Mouse (Mus musculus) embryo, embryonic 11 days (tissue): ENCODE results near the gene D430041D05Rik.

Experiments used
- DNase-seq: peaks from one replicate; pipeline ENCODE4 v3.0.0-alpha.2; 2015

D430041D05Rik gene

DNA sequence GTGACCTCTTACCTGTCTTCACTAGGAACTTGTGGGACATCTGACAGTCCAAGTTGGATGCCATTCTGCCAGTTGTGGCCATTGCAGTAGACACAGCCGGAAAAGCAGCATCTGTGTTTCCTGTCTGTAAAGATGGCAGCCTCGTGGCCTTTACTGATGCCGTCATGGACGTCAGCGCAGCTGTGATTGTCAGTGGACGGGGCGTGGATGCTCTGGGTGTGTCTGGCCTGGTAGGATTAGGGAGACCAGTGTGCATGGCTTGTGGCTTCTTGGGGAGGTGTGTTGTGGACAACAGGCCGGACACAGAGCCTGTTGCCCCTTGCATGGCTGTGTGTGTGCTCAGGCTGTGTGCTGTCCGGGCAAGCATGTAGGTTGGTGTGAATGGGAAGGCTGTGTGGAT lies 155.9 kb downstream of the D430041D05Rik start:
- no peak for DNase-seq

DNA sequence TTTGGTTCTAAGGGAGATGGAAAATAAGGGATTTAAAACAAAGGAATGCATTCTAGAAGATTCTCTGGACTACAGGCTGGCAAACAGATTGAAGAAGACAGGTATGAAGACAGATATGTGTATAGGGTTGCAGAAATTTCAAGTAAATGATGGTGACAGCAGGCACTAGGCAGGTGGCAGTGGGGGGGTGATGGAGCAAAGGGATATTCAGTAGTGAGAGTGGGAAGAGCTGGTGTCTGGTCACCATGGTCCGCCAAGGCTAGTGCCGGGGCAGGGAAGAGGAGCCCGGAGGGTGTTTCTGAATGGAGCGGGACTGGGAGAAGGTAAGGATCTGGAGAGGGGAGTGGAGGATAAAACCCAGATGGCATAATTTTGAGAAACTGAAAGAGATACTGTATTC lies 157.5 kb downstream of the D430041D05Rik start:
- no peak for DNase-seq

DNA sequence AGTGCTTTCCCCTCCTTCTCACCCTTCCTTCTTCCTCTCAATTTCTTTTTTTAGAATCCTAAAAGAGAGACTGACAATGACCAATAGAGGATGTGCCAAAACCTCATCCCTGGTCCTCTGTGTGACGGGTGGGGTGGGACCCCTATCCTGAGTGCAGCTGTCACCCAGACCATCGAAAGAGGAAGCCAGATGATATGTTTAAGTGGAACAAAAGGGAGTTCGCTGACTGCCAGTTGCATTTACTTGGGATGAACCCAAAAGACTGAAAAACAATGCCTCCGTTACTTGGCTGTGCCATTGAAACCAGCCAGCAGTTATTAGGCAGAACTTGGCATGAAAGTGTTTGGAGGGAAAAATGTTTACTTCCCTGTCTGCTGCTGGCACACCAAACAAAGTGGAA lies 159.2 kb downstream of the D430041D05Rik start:
- no peak for DNase-seq

DNA sequence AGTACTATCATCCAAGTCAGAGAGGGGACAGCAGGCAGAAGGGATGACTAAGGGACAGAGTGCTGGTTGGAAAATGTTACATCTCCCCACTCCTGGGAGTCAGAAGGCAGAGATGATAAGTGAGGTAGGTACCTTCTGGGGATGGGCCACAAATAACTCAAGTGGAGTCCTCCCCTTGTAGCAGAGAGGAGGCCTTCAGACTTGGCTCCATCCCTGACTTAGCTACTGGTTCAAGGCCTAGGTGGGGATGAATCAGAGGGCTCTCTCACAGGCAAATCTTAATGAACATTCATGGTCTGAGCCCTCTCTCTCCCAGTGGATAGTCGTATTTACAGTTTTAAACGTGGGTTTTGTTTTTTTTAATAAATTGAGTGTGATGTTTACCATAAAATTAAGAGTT lies 161.0 kb downstream of the D430041D05Rik start:
- DNase-seq: no peak

DNA sequence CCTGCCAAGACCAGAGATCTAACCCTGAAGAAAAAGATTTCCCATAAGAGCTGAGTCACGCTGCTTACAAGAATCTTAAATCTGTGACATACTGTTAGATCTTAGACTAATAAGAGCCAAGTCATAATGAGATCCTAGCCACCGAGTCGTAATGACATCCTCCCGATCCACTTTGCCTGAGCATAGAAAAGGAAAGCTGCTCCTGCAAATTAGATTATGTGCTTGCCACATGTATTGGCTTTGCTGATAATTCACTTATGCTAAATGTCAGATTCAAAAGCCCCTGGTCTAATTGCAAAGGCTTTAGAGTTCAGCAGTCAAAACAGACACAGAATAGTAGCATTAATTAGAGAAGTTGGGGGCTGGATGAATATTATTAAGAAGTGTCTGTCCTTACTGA lies 164.0 kb downstream of the D430041D05Rik start:
- DNase-seq: no peak

DNA sequence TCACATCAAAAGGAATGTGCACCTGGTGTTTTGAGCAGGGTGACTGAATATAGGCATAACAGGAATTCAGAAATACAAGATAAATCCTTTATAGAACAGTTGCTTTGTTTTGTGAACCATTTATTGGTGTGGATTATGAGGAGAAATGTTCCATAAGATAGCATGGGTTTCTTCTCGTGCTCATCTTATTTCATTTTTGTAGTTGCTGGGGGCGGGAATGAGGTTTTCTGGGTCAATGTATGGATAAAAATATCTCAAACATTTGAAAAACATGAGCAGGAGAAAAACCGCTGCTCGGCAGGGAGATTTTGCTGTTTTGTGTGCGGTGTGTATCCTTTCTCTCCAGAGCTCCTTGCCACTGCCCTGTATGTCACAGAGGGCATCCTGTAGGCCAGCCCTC lies 168.8 kb downstream of the D430041D05Rik start:
- no peak for DNase-seq

DNA sequence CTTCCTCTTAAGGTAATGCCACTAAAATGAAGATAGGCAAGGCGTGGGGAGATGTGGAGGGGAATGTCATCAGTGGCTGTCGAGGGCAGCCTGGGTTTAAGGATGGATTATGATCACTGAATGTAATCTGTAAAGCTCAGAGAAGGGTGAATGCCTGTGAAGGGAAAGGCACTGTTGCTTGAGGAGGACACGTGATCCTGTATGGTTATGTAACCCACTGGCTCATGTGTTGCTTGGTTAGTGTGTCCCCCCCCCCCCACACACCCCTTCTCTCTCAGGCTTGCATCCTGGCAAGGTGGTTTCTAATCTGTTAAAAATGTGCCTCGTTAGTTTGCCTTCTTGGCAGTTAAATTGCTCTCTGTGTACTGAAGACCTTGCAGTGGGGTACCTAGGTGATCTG lies 173.7 kb downstream of the D430041D05Rik start:
- no peak for DNase-seq

DNA sequence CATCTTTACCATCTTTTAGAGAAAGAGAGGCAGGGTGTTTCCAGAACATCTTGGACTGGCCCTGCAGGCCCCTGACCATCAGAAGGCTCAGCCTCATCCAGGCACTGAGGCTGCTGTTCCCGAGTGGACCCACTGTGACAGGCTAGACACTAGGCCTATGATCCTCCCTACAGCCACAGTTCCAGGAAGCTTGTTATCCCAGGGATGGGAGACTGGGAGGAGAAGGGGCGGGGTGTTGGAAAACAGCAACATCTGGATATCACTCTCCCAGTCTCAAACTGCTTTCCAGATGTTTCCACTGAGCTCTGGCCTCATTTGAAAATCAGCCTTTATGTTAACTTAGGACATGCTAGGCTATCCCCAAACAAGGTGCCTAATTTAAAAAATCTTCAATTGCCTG lies 180.4 kb downstream of the D430041D05Rik start:
- peak; percentile 19 for DNase-seq

DNA sequence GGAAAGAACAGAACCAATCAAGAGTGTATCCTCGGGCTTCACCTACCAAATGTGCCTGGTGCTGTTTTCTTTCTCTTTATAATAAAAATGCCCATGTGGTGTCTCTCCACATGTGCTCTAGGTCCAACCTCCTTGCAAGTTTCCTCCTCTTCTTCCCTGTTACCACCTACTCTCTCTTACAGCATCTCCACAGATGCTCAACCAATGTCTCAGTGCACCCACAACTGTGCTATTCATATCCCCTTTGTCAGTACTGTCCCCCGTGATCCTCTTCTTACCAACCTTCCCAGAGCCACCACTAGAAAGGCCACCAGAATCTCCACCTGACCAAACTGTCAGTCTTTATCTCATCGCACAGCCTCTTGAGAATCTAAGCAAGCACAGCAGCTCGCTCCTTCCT lies 184.8 kb downstream of the D430041D05Rik start:
- no peak for DNase-seq

DNA sequence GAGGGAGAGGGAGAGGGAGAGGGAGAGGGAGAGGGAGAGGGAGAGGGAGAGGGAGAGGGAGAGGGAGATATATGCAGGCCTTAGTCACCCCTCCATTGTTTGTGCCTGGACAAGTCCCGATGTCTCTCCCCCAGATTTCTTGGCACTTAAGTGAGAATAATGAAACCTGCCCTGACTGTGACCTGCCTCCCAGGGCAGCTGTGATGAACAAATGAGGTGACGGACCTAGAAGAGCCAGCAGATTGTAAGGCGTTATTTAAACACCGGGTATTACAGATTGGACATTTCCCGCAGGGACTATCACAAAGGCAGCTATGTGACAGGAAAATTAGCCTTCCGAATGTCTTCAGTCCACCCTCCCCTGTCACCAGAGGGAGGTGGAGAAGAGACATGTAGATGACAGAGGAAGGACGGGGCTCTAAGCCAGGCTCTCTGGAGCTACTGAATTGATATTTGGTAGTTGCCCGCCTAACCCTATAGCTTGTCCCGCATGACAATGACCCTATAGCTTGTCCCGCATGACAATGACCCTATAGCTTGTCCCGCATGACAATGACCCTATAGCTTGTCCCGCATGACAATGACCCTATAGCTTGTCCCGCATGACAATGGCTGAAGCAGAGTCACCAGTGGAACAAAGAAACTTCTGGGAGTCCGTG lies 191.0 kb downstream of the D430041D05Rik start:
- peak; percentile 39 for DNase-seq

DNA sequence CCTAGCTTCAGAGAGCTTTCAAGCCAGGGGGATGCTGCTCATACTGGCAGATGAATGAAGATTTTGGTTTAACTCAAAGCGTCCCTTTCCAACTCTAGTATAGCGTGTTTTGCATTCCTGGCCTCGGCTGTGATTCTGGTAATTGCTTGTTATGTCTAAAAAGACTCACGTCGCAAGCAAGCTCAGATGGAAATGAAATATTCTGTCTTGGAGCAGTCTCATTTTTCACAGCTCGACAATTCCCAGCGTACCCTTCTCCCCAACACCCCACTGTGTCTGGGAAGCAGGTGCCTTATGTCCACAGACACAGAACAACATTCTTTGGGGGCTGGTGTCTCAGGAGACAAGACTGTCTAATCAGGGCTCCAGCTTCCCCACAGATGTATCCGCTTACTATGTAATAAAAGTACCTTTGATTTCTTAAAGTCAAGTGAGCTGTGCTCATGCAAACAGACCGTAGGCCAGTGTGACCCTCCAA lies 192.2 kb downstream of the D430041D05Rik start:
- DNase-seq: peak; percentile 25

DNA sequence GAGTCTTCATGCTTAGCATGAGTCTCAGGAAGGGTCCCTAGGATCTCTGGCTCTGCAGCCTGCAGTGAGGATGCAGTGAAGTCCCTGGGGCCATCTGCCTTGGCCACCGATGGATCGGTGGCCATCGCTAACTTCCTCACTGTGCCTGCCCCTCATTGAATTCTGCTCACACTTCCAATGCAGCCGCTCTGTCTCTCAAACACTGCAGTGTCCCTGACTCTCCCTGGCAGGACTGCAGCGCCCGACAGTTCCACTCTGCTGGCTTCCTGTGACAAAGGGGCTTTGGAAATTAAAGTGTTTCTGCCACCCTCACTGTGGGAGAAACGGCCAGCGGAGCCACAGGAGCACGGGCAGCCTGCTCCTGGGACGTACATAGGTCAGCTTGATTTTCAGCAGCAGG lies 192.7 kb downstream of the D430041D05Rik start:
- no peak for DNase-seq

DNA sequence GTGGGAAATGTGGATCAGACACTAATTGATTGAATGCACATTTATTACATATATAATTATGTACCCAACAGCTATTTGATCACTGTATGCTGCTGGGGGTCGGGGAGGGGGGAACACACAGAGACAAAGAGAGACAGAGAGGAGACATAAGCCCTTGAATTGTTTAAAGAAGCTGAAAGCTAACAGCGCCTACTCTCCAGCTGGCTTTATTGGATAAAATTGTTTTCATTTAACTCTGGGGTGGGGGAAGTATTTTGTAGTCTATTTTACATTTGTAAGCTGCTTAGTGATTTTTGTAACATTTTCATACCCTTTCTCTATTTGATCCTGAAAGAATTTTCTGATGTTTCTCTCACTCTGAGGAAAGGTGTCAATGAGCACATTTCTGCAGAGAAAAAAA lies 201.4 kb downstream of the D430041D05Rik start:
- no peak for DNase-seq

DNA sequence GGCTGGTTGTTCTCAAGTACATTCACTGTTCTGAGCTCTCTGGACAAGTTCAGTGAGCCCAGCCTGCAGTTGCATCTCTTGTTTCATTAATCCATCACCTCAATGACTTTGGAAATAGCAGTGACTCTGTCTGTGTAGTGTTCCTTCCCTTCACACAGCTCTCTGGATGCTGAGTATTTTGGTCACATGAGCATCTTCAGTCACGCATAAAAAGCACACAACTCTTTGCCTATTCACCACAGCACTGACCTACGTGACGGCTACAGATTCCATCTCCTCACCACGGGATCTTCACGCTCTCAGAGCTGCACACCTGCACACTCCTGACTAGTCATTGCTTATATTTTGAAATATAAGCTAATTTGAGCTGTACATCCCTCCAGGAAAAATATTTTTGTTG lies 202.4 kb downstream of the D430041D05Rik start:
- DNase-seq: no peak

DNA sequence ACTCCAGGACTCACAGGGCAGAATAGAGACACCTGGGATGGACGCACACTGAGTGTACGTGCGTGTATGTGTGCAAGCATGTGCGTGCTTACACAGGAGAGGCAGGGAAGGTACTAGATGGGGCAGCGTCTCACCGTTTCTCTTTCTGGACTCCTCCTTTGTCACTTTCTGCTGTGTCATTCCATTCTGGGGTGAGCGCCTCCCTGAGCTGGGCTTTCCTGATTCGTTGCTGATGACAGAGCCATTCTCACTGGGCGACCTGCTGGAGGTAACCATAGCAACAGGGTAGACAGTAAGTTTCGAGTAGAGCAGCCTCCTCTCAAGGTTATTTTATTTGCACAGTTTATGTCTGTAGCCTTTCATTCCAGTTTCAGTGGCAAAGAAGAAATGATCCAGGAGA lies 202.9 kb downstream of the D430041D05Rik start:
- DNase-seq: peak; percentile 59

DNA sequence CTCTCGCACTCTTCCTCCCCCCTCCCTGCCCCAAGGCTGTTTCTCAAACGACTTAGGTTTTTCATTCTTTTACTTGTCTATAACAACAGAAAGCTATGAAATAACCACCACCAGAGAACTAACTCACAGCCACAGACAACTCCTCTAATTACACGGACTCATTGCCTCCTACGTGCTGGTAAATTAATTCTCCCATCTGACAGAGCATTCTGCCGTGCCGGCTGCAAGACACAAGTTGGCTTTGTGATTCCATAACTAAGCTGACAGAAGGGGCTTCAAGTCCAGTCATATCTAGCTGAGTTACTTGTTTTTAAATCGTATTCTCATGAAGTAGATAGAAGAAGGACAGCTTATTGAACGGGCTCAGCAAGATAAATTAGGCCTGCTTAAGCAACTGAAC lies 205.2 kb downstream of the D430041D05Rik start:
- no peak for DNase-seq

DNA sequence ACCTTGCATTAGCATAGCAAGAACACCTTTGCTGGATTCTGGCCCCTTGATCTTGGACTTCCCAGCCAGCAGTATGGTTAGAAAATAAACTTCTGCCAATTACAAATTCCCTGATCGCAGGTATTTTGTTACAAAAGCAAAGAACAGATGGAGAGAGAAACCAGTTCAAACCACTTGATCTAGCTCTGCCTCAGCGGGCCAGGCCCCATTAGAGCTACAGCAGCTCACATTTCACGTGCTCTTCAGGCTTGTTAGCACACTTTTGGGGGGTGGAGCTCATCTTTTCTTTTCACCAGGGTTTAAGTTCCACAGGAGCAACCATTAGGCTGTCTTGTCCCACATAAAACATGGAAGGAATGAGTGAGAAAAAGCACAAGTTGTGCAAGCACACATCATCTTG lies 210.6 kb downstream of the D430041D05Rik start:
- no peak for DNase-seq

DNA sequence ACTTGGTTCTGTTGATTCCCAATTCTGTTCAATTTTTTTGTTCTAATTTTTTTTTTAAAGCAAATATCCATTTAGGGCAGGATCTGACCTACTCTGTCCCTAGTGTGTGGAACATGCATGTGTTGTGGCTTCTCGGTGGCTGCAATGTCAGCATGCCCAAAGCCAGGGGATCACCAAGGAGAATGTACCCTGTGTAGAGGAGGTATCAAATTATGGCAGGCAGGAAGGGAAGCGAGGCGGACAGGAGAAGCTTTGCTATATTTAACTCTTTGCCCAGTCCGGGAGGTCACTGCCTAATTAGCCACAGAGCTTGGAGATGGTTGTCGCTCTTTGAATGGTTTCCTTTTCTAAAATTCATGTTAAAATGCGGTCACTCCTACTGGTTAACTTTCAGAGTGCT lies 212.6 kb downstream of the D430041D05Rik start:
- DNase-seq: no peak

DNA sequence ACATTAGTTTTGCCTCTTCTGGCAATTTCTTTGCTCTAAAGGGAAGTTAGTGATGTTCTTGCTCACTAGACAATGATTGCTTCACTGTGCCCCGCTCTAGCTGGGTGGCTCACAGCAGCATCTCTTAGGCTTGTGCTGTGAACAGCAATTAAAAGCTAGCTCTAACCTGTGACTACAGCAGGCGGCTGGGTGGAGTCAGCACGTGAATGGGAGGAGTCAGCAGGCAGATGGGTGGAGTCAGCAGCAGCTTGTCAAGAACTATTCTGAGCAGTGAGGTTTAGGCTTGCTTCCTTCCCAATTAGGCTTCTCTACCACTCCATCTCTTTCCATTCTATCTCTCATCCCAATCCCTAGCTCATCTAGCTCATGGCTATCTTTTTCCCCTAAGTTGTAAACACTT lies 213.5 kb downstream of the D430041D05Rik start:
- no peak for DNase-seq

DNA sequence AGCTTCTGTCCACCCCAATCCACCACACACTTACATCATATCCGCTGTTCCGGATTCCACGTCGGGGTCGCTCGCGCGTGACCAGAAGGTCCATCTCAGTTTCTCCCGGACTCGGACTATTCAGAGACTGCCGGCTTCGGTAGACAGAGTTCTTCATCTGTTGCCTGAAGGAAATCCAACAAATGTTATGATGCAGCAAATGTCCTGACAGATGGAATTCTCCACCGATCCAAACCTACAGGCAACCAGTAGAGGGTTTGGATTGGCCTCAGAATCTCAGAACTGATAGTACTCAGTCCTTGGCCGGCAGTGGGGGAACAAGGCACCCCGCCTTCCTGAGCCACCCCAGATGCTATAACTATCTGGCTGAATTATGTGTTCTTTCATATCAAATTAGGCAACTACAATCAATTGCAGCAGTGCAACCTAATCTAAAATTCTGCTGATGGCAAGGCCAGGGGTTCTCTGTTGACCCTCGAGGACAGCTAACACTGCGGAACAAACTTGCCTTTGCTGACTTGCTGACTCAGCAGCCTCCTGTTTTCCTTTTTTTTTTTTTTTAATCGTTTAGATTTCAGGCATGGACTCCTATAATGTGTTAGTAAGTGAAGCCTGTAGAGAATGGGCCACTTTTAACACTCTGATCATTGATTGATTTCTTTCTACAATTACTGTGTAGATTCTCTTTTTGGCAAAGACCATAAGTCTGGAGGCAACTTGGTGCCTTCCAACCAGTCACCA lies 218.2 kb downstream of the D430041D05Rik start:
- DNase-seq: no peak

DNA sequence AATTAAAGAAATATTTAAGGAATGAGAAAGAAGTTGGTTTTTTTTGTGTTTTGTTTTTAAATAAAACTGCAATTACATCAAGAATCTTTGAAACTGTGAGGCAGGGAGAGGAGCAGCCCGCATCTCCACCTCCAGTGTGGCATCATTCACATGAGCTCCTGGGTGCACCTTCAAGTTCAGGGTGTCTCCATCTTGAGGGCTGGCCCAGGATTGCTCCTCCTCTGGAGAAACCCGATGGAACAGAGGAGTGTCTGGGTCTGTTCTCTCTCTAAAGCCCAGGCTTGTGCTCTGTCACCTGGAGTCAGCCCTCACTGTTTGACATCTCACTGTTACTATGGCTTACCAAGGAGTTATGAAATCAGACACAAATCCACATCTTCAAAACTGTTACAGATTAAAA lies 219.1 kb downstream of the D430041D05Rik start:
- DNase-seq: no peak

DNA sequence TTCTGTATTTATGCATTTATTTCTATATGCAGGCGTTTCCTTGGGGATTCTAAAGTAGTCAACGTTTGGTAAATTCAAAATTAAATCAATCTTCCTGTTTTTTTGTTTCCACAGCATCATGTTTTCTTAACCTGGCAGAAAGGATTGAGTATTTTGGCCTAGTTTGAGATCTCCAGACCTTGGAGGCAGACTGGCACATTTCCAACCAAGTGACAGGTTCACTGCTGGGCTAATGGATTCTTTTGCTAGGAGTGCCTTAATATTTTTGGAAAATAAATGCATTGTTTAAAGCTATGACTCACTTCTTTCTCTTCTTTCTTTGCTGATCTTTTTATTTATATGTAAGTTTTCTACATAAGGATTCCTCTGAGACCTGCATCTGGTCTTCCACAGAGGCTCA lies 222.0 kb downstream of the D430041D05Rik start:
- DNase-seq: no peak

DNA sequence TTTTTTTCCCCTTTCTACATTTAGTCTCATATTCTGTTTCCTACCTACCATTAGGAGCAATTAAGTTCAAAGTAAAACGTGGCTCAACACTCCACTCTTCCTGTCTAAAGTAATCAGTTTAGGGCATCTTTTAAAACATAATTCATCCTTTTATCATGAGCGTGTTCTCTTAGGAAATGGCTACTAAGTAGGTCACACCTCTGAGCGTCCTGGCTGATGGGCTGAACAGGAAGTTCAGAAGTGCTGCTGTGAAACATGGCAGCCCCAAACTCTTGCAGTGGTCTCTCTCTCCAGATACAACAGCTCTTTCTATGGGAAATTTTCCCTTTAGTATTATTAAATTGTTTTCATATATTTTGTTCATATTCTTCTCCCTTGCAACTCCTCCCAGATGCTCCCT lies 223.7 kb downstream of the D430041D05Rik start:
- no peak for DNase-seq

DNA sequence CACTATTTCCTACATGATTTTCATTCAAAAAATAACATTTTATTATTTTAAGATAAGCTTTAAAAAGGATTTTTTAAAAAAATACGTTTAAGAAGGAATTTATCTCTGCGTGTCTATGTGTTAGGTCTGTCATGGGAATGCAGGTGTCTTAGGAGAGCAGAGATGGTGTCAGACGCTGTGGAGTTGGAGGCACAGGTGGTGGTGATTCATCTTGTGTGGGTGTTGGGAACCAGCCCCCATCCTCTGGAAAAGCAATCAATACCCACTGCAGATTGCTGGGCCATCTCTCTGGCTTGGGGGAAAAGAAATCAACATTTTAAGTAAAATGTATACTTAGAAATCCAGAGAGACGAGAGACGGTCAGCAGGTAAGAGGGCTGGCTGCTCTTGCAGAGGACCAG lies 225.2 kb downstream of the D430041D05Rik start:
- DNase-seq: no peak

DNA sequence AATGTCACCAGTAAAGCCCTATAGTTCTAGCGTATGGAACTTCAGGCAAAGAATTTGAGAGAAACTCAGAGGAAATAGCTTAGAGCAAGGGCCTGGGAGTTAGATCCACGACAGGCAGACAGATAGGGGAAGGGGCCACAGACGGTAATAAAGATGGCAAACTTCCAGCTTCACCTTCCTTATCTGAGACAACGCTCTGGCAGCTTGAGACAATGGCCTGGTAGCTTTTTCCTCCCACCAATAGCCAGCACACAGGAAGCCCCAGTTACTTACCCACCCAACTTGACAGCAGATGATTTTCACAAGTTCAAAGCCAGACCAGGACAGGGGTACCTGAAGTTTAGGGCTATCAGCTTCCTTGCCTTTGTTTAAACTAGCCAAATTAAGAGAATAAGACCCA lies 226.5 kb downstream of the D430041D05Rik start:
- no peak for DNase-seq
